Mouse (Mus musculus) heart, adult 2 months (tissue): ENCODE data around the gene Abcd3. TPM values are rescaled to one million over a fixed set of nuclear protein-coding genes. Genes with fewer than 3 reads are reported as not detected.
A peak's percentile ranks its signal among the peaks of the same experiment; 100 is the strongest.
"Not testable (repeated sequence)": the region's sequence is repeated elsewhere in the genome, so short reads cannot be mapped to it uniquely, and the experiment has no call there.

ENCODE experiments used
- DNase-seq, 2 experiments: peaks; one replicate each; pipeline ENCODE4 v3.0.0; 2021
- H3K27ac ChIP-seq: fragments of 200-600 bp; 2 replicates; pipeline ENCODE4 v1.8.1; 2022
- H3K27me3 ChIP-seq: fragments of 200-500 bp; 2 replicates; pipeline ENCODE4 v1.6.1; 2012; ENCODE audit warnings: mild to moderate bottlenecking, low read length, inconsistent platforms, mixed read lengths; ENCODE audit not compliant: control insufficient read depth, insufficient read depth
- H3K36me3 ChIP-seq: fragments of 200-500 bp; 2 replicates; pipeline ENCODE4 v1.6.1; 2012; ENCODE audit warnings: low read length, inconsistent platforms; ENCODE audit not compliant: control insufficient read depth, insufficient read depth
- H3K4me1 ChIP-seq: fragments of 200-500 bp; 2 replicates; pipeline ENCODE4 v1.6.1; 2011; ENCODE audit warnings: low read length; ENCODE audit not compliant: control insufficient read depth, insufficient read depth
- H3K4me3 ChIP-seq: fragments of 200-600 bp; 2 replicates; pipeline ENCODE4 v1.8.1; 2022
- H3K79me2 ChIP-seq: fragments of 200-500 bp; replicated peaks from 2 replicates; pipeline ENCODE4 v1.6.1; 2012; ENCODE audit warnings: mild to moderate bottlenecking, inconsistent platforms, low read length, moderate library complexity, mixed read lengths; ENCODE audit not compliant: control insufficient read depth, insufficient read depth
- H3K9ac ChIP-seq: fragments of 200-500 bp; 2 replicates; pipeline ENCODE4 v1.6.1; 2012; ENCODE audit warnings: low read depth, mild to moderate bottlenecking, control low read depth, inconsistent platforms, low read length, mixed read lengths
- CTCF ChIP-seq: fragments of 200-600 bp; IDR thresholded peaks from 2 replicates; pipeline ENCODE4 v1.8.1; 2022; ENCODE audit warnings: antibody characterized with exemption, mild to moderate bottlenecking, moderate library complexity
- EP300 ChIP-seq: fragments of 200-500 bp; IDR thresholded peaks from 2 replicates; pipeline ENCODE4 v1.6.1; 2011; ENCODE audit warnings: low read depth, low read length, control low read depth; ENCODE audit not compliant: insufficient read depth
- POLR2A ChIP-seq: fragments of 200-500 bp; IDR thresholded peaks from 2 replicates; pipeline ENCODE4 v1.6.1; 2011; ENCODE audit warnings: mild to moderate bottlenecking, low read depth, low read length, control low read depth; ENCODE audit not compliant: insufficient read depth
- WGBS: fragments of 180-500 bp; shearing (Covaris S2); methylation state at CpG from one replicate; pipeline ENCODE4 v1.1.7; 2018; 5-methylcytosine and 5-hydroxymethylcytosine counted together
- intact Hi-C: fragments of 180-260 bp; cut with DNase I; formaldehyde crosslinking; loops from one replicate; pipeline ENCODE4 v1.15.1; 2025
- polyA plus RNA-seq: library from polyadenylated mRNA; depleted of rRNA; stranded (reverse); fragments of >200 nt; gene quantifications from 2 replicates; pipeline ENCODE4 v1.2.3, GENCODE M21; 2012
- total RNA-seq, 2 experiments: library from RNA; stranded (reverse); gene quantifications; 2 replicates each; pipeline ENCODE4 v1.2.3; 2021

The Abcd3 gene
- total and polyA plus RNA-seq, 3 experiments, result 19.5 to 78.9 (median 73.6) TPM

- no peak for DNase-seq
- Histone ChIP-seq H3K27me3 (no peaks in the 10 kb centered on the region), H3K9ac (no peak overlapping the region), H3K27ac (no peak overlapping the region), H3K36me3 (peaks cover 5% of the 10 kb centered on the region), H3K79me2 (no peaks in the 10 kb centered on the region), H3K4me1 (no peaks in the 10 kb centered on the region), H3K4me3 (no peak overlapping the region)
- TF ChIP-seq EP300 (no peak), POLR2A (no peak), CTCF (no peak)
- intact Hi-C loops, result no loop called here
- WGBS, result 81% methylated on average over 5 of the region's 5 CpGs
These were observed 24.7 kb downstream of the Abcd3 start for GRCm38 (mm10) chr3:121790442-121790841.

DNA sequence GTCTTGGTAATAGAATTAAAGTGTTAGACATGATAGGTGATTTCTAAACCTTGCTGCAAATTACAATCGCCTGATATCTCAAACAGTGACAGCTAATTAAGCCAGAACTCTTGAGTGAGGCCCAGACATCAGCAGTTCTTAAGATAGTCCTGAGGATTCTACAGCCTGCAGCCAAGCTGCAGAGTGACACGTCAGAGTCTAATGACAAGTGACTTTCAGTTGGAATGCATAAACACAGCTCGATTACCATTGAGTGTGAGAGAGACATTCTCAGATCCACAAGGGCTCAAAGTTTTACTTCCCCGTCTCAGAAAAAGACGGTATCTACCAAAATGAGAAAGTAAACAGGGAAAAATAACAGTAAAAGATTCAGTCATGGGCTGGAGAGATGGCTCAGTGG, 25.3 kb downstream of the Abcd3 start:
- H3K9ac ChIP-seq, result no peak overlapping the region
- H3K27me3 ChIP-seq, result no peaks in the 10 kb centered on the region
- WGBS, result 52% methylated on average over 5 of the region's 5 CpGs
- H3K27ac ChIP-seq, result no peak overlapping the region
- DNase-seq, result no peak
- H3K4me1 ChIP-seq, result no peaks in the 10 kb centered on the region
- no peak overlapping the region for H3K4me3 ChIP-seq
- TF ChIP-seq EP300, result no peak
- TF ChIP-seq POLR2A, result no peak
- no peak for TF ChIP-seq CTCF
- H3K36me3 ChIP-seq, result peaks cover 5% of the 10 kb centered on the region
- intact Hi-C loops, result no loop called here
- H3K79me2 ChIP-seq, result no peaks in the 10 kb centered on the region

DNA sequence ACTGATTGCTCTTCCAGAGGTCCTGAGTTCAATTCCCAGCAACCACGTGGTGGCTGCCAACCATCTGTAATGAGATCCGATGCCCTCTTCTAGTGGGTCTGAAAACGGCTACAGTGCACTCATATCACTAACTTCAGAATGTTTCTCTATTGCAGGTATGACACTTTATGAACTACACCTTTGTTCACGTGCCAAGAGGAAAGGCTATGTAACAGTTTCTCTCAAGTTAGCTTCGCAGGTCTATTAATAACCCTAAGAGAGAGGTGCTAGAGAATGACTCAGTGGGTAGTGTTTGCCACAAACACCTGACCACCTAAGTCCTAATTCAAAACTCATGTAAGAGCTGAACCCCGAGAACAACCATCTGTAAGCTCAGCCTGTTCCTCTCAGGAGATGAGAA, 32.1 kb downstream of the Abcd3 start:
- Histone ChIP-seq H3K27me3 (no peaks in the 10 kb centered on the region), H3K79me2 (no peaks in the 10 kb centered on the region), H3K27ac (no peak overlapping the region), H3K4me3 (no peak overlapping the region), H3K9ac (no peak overlapping the region), H3K36me3 (no peaks in the 10 kb centered on the region), H3K4me1 (no peaks in the 10 kb centered on the region)
- 65% methylated on average over 6 of the region's 6 CpGs for WGBS
- no peak for DNase-seq
- TF ChIP-seq EP300 (no peak), CTCF (no peak), POLR2A (no peak)
- intact Hi-C loops, result no loop called here

GRCm38 (mm10) chr3:121777943-121778342, 37.2 kb downstream of the Abcd3 start:
- peak; percentile 31 to 62 for DNase-seq
- Histone ChIP-seq H3K4me3 (no peak overlapping the region), H3K27ac (no peak overlapping the region), H3K27me3 (no peaks in the 10 kb centered on the region), H3K4me1 (no peaks in the 10 kb centered on the region), H3K9ac (no peak overlapping the region), H3K79me2 (peaks cover 2% of the 10 kb centered on the region; the same call in 1 of the 2 replicates), H3K36me3 (no peaks in the 10 kb centered on the region; the same call in 1 of the 2 replicates)
- TF ChIP-seq EP300, result no peak
- TF ChIP-seq POLR2A, result no peak
- peak; percentile 82 for TF ChIP-seq CTCF
- WGBS, result 57% methylated on average over 7 of the region's 7 CpGs
- intact Hi-C loops, result no loop called here

DNA sequence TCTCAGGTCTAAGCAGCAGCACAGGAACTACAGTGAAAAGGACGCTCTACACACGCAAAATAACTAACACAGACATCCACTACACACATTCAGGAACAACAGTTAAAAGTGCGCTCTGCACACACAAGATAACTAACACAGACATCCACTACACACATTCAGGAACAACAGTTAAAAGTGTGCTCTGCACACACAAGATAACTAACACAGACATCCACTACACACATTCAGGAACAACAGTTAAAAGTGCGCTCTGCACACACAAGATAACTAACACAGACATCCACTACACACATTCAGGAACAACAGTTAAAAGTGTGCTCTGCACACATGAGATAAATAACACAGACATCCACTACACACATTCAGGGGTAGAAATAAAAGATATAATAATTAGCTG, 41.8 kb downstream of the Abcd3 start:
- DNase-seq, H3K4me3 ChIP-seq, H3K27me3 ChIP-seq, H3K36me3 ChIP-seq, H3K4me1 ChIP-seq, H3K79me2 ChIP-seq, H3K9ac ChIP-seq, H3K27ac ChIP-seq, intact Hi-C loops: not testable (repeated sequence)
- 93% methylated on average over 4 of the region's 4 CpGs for WGBS

GRCm38 (mm10) chr3:121768770-121769169, 46.3 kb downstream of the Abcd3 start:
- Histone ChIP-seq H3K4me1 (no peaks in the 10 kb centered on the region), H3K27ac (no peak overlapping the region), H3K9ac (no peak overlapping the region), H3K27me3 (no peaks in the 10 kb centered on the region), H3K36me3 (no peaks in the 10 kb centered on the region), H3K4me3 (no peak overlapping the region), H3K79me2 (no peaks in the 10 kb centered on the region)
- no peak for DNase-seq
- no peak for TF ChIP-seq EP300
- peak; percentile 55 for TF ChIP-seq CTCF
- 94% methylated on average over 3 of the region's 3 CpGs for WGBS
- intact Hi-C loops, result no loop called here

DNA sequence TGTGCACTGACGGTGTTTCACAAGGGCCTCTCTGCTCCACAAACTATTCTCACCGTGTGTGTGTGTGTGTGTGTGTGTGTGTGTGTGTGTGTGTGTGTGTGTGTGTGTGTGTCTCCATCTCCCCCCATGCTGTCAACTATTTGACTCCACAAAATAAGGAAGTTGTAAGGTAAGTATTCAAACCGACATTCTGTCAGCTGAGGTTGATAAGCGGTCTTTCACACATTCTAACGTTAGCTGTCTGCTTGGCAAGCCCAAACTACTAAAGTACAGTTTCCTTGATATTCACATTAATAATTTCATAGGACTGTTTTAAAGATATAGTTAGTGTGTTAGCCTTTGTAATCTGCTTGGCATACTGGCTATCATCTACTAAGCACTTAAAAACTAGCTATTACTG, 48.3 kb downstream of the Abcd3 start:
- H3K9ac ChIP-seq, result no peak overlapping the region
- H3K4me3 ChIP-seq, result no peak overlapping the region
- H3K27ac ChIP-seq, result no peak overlapping the region
- no peaks in the 10 kb centered on the region for H3K27me3 ChIP-seq
- no peak for TF ChIP-seq CTCF
- WGBS, result 68% methylated on average over 5 of the region's 5 CpGs
- no peaks in the 10 kb centered on the region for H3K79me2 ChIP-seq
- intact Hi-C loops, result no loop called here
- H3K4me1 ChIP-seq, result no peaks in the 10 kb centered on the region
- no peak for DNase-seq
- no peaks in the 10 kb centered on the region for H3K36me3 ChIP-seq
